Mouse (Mus musculus) T-helper 17 cell (primary cell): Measurements from ENCODE around the gene 1700049E17Rik2.
"Not testable (repeated sequence)": the region's sequence is repeated elsewhere in the genome, so short reads cannot be mapped to it uniquely, and the experiment has no call there.

Source experiments
- in situ Hi-C, 2 experiments: fragments of 300-600 bp; cut with MboI, MseI; formaldehyde crosslinking; loops; 1 replicate in 1 of 2; 2 replicates in 1 of 2; pipeline ENCODE4 v1.15.1; 2025; ENCODE audit warnings: high pct_unique_total_duplicates in 2 of 2

The 1700049E17Rik2 gene

GRCm38 (mm10) chr14:41572911-41573310, at the start of gene 1700049E17Rik2:
TSS of gene 1700049E17Rik2 (plus strand) at chr14:41573211.
- in situ Hi-C loops, result not testable (repeated sequence)

- in situ Hi-C loops, result loop anchor here (10.0 to 25.0 kb wide), 3 partner anchors 360 to 1288 kb away; no protein-coding TSS in a partner anchor
These were observed 48.3 kb upstream of the 1700049E17Rik2 start for GRCm38 (mm10) chr14:41524695-41525094.

GRCm38 (mm10) chr14:41555483-41555882, 17.5 kb upstream of the 1700049E17Rik2 start, which contains the start of gene Gm7970:
TSS of gene Gm7970 (minus strand) at chr14:41555583.
- in situ Hi-C loops, result loop anchor here in 1 of 2 experiments (10.0 kb wide), 1 partner anchor 349 kb away; the partner anchor contains the start of gene Gm7980

GRCm38 (mm10) chr14:41586346-41586745, 13.3 kb downstream of the 1700049E17Rik2 start:
- in situ Hi-C loops, result loop anchor here in 1 of 2 experiments (5.0 kb wide), 1 partner anchor 346 kb away; no protein-coding TSS in a partner anchor

GRCm38 (mm10) chr14:41600935-41601334, 27.9 kb downstream of the 1700049E17Rik2 start:
- in situ Hi-C loops, result not testable (repeated sequence)

- in situ Hi-C loops, result loop anchor here in 1 of 2 experiments (5.0 kb wide), 1 partner anchor 1712 kb away; no protein-coding TSS in a partner anchor
These were observed 37.7 kb downstream of the 1700049E17Rik2 start for GRCm38 (mm10) chr14:41610690-41611089.

GRCm38 (mm10) chr14:41622535-41622934, 49.5 kb downstream of the 1700049E17Rik2 start:
- in situ Hi-C loops, result loop anchor here (5.0 kb wide), 1 partner anchor 1955 kb away; the partner anchor contains the start of gene Gm17654 (in 2 of the 2)

- in situ Hi-C loops, result loop anchor here (5.0 kb wide), 1 partner anchor 1953 kb away; the partner anchor contains the start of gene Gm17654 (in 2 of the 2)
These were observed 51.5 kb downstream of the 1700049E17Rik2 start, which contains the start of gene Gm3072 for GRCm38 (mm10) chr14:41624512-41624911. TSS of gene Gm3072 (minus strand) at chr14:41624612.

- in situ Hi-C loops, result loop anchor here (10.0 to 25.0 kb wide), 4 partner anchors 132 to 1375 kb away; partner anchors contain the start of genes Gm3573 (in 1 of the 2), Gm47189 (in 1 of the 2) and Gm7929 (in 1 of the 2)
These were observed 57.1 kb downstream of the 1700049E17Rik2 start for GRCm38 (mm10) chr14:41630144-41630543.
